Mouse (Mus musculus) liver, embryonic 15.5 days (tissue): ENCODE data around the gene Pcyt2. TPM values are rescaled to one million over a fixed set of nuclear protein-coding genes. Genes with fewer than 3 reads are reported as not detected.
"Not testable (repeated sequence)": the region's sequence is repeated elsewhere in the genome, so short reads cannot be mapped to it uniquely, and the experiment has no call there.

Source experiments
- ATAC-seq: fragments of 200-750 bp; cut with Nextera tagmentation; 2 replicates; pipeline ENCODE4 v1.8.0; 2017; ENCODE audit warnings: moderate number of reproducible peaks, mild to moderate bottlenecking, moderate library complexity; ENCODE audit not compliant: insufficient read depth
- H3K27ac ChIP-seq: fragments of 300-500 bp; sonication (generic); replicated peaks from 2 replicates; pipeline ENCODE4 v1.5.1; 2015; ENCODE audit warnings: mild to moderate bottlenecking, inconsistent platforms
- H3K27me3 ChIP-seq: fragments of 300-500 bp; sonication (generic); 2 replicates; pipeline ENCODE4 v1.6.1; 2015; ENCODE audit warnings: mild to moderate bottlenecking, inconsistent platforms
- H3K36me3 ChIP-seq: fragments of 300-500 bp; sonication (generic); replicated peaks from 2 replicates; pipeline ENCODE4 v1.6.1; 2015; ENCODE audit warnings: moderate library complexity, mild to moderate bottlenecking, inconsistent platforms
- H3K4me1 ChIP-seq: fragments of 300-500 bp; sonication (generic); replicated peaks from 2 replicates; pipeline ENCODE4 v1.6.1; 2015; ENCODE audit warnings: inconsistent platforms
- H3K4me2 ChIP-seq: fragments of 300-500 bp; sonication (generic); 2 replicates; pipeline ENCODE4 v1.6.1; 2015; ENCODE audit warnings: moderate library complexity, mild to moderate bottlenecking, inconsistent platforms
- H3K4me3 ChIP-seq: fragments of 300-500 bp; sonication (generic); replicated peaks from 2 replicates; pipeline ENCODE4 v1.5.1; 2015; ENCODE audit warnings: mild to moderate bottlenecking, inconsistent platforms
- H3K9ac ChIP-seq: fragments of 300-500 bp; sonication (generic); 2 replicates; pipeline ENCODE4 v1.6.1; 2015; ENCODE audit warnings: moderate library complexity, mild to moderate bottlenecking, inconsistent platforms
- H3K9me3 ChIP-seq: fragments of 300-500 bp; sonication (generic); replicated peaks from 2 replicates; pipeline ENCODE4 v1.6.1; 2016; ENCODE audit warnings: inconsistent platforms
- WGBS: fragments of 180-500 bp; shearing (Covaris S2); methylation state at CpG from one replicate; pipeline ENCODE4 v1.1.7; 2015; ENCODE audit warnings: mixed read lengths; ENCODE audit not compliant: insufficient replicate concordance; 5-methylcytosine and 5-hydroxymethylcytosine counted together
- polyA plus RNA-seq: library from polyadenylated mRNA; unstranded; fragments of >200 nt; fragmentation: Nextera tagmentation; extraction: Ambion mirVana; gene quantifications from 2 replicates; pipeline ENCODE4 v1.2.1, GENCODE M21; 2015

The Pcyt2 gene
- polyA plus RNA-seq, 1 experiment from 2014 or later, result 138 TPM

GRCm38 (mm10) chr11:120598283-120598989 is 19.3 kb downstream of the Pcyt2 start, which contains the start of the genes Alyref and Anapc11:
Gene Alyref, minus strand, starts transcription at chr11:120598365.
Gene Anapc11, plus strand, starts transcription at chr11:120598421.
- under 1% methylated on average over 88 of the region's 88 CpGs for WGBS
- H3K4me1 ChIP-seq, result peaks cover 71% of the 10 kb centered on the region
- peak within 1 kb of the TSS; percentile 97 for H3K27ac ChIP-seq
- peak within 1 kb of the TSS; percentile 99 for H3K4me3 ChIP-seq
- H3K9ac ChIP-seq, result peak within 1 kb of the TSS; percentile 98
- H3K27me3 ChIP-seq, result no peaks in the 10 kb centered on the region
- H3K4me2 ChIP-seq, result peak within 1 kb of the TSS; percentile 95
- peaks cover 64% of the 10 kb centered on the region for H3K36me3 ChIP-seq
- H3K9me3 ChIP-seq, result no peaks in the 10 kb centered on the region
- ATAC-seq, result peak; percentile 98

- Histone ChIP-seq H3K9ac (peak overlapping the region; percentile 98), H3K27ac (peak overlapping the region; percentile 97), H3K27me3 (no peaks in the 10 kb centered on the region), H3K36me3 (peaks cover 64% of the 10 kb centered on the region), H3K4me2 (peak overlapping the region; percentile 95), H3K4me1 (peaks cover 62% of the 10 kb centered on the region), H3K4me3 (peak overlapping the region; percentile 99), H3K9me3 (no peaks in the 10 kb centered on the region)
- ATAC-seq, result peak; percentile 49
- 2% methylated on average over 99 of the region's 99 CpGs for WGBS
These were observed 20.2 kb downstream of the Pcyt2 start for GRCm38 (mm10) chr11:120597240-120598235.

- no peak overlapping the region for H3K9ac ChIP-seq
- peaks cover 16% of the 10 kb centered on the region for H3K4me1 ChIP-seq
- no peak overlapping the region for H3K4me3 ChIP-seq
- peaks cover 98% of the 10 kb centered on the region for H3K36me3 ChIP-seq
- H3K27me3 ChIP-seq, result no peaks in the 10 kb centered on the region
- H3K27ac ChIP-seq, result no peak overlapping the region
- H3K4me2 ChIP-seq, result no peak overlapping the region
- no peaks in the 10 kb centered on the region; the same call in 1 of the 2 replicates for H3K9me3 ChIP-seq
- ATAC-seq, result peak; percentile 51
- 20% methylated on average over 6 of the region's 6 CpGs for WGBS
These were observed 29.2 kb downstream of the Pcyt2 start for GRCm38 (mm10) chr11:120588531-120588930.

GRCm38 (mm10) chr11:120583937-120584336 is 33.8 kb downstream of the Pcyt2 start:
- peaks cover 66% of the 10 kb centered on the region for H3K36me3 ChIP-seq
- no peak overlapping the region for H3K27ac ChIP-seq
- no peak for ATAC-seq
- H3K9me3 ChIP-seq, result no peaks in the 10 kb centered on the region; the same call in 1 of the 2 replicates
- 86% methylated on average over 1 of the region's 1 CpGs for WGBS
- H3K9ac ChIP-seq, result no peak overlapping the region
- no peak overlapping the region for H3K4me2 ChIP-seq
- no peaks in the 10 kb centered on the region for H3K27me3 ChIP-seq
- no peak overlapping the region for H3K4me3 ChIP-seq
- H3K4me1 ChIP-seq, result peaks cover 39% of the 10 kb centered on the region

GRCm38 (mm10) chr11:120582982-120583293 is 34.8 kb downstream of the Pcyt2 start:
- Histone ChIP-seq H3K36me3 (peaks cover 66% of the 10 kb centered on the region), H3K4me1 (peaks cover 43% of the 10 kb centered on the region)
- 75% methylated on average over 2 of the region's 2 CpGs for WGBS
- not testable (repeated sequence) for H3K27ac ChIP-seq, ATAC-seq, H3K9me3 ChIP-seq, H3K4me3 ChIP-seq, H3K4me2 ChIP-seq, H3K9ac ChIP-seq, H3K27me3 ChIP-seq

- Histone ChIP-seq H3K36me3 (peaks cover 66% of the 10 kb centered on the region), H3K9me3 (no peaks in the 10 kb centered on the region; the same call in 1 of the 2 replicates), H3K4me2 (peak overlapping the region; percentile 99), H3K27ac (peak overlapping the region; percentile 88), H3K4me3 (peak overlapping the region; percentile 83), H3K9ac (peak overlapping the region; percentile 87), H3K27me3 (no peaks in the 10 kb centered on the region), H3K4me1 (peaks cover 48% of the 10 kb centered on the region)
- no peak for ATAC-seq
- 57% methylated on average over 8 of the region's 8 CpGs for WGBS
These were observed 35.3 kb downstream of the Pcyt2 start for GRCm38 (mm10) chr11:120582268-120582981.

GRCm38 (mm10) chr11:120581490-120582267 is 36.1 kb downstream of the Pcyt2 start, which contains the start of gene Arhgdia:
Gene Arhgdia, minus strand, starts transcription at chr11:120581624.
- Histone ChIP-seq H3K9ac (peak within 1 kb of the TSS; percentile 87), H3K4me1 (peaks cover 51% of the 10 kb centered on the region), H3K4me3 (peak within 1 kb of the TSS; percentile 83), H3K4me2 (peak within 1 kb of the TSS; percentile 99), H3K9me3 (no peaks in the 10 kb centered on the region; the same call in 1 of the 2 replicates), H3K27me3 (no peaks in the 10 kb centered on the region), H3K27ac (peak within 1 kb of the TSS; percentile 88), H3K36me3 (peaks cover 62% of the 10 kb centered on the region)
- peak; percentile 58 for ATAC-seq
- WGBS, result 1% methylated on average over 74 of the region's 75 CpGs

- Histone ChIP-seq H3K27me3 (no peaks in the 10 kb centered on the region), H3K27ac (peak overlapping the region; percentile 88), H3K9ac (peak overlapping the region; percentile 87), H3K9me3 (no peaks in the 10 kb centered on the region; the same call in 1 of the 2 replicates), H3K4me2 (peak overlapping the region; percentile 99), H3K36me3 (peaks cover 54% of the 10 kb centered on the region), H3K4me1 (peaks cover 58% of the 10 kb centered on the region), H3K4me3 (peak overlapping the region; percentile 83)
- peak; percentile 64 for ATAC-seq
- WGBS, result under 1% methylated on average over 44 of the region's 44 CpGs
These were observed 36.8 kb downstream of the Pcyt2 start for GRCm38 (mm10) chr11:120580871-120581331.

- H3K9ac ChIP-seq, result peak overlapping the region; percentile 87
- peak overlapping the region; percentile 99 for H3K4me2 ChIP-seq
- H3K36me3 ChIP-seq, result peaks cover 47% of the 10 kb centered on the region
- WGBS, result 40% methylated on average over 7 of the region's 7 CpGs
- no peaks in the 10 kb centered on the region for H3K27me3 ChIP-seq
- no peaks in the 10 kb centered on the region; the same call in 1 of the 2 replicates for H3K9me3 ChIP-seq
- H3K4me3 ChIP-seq, result peak overlapping the region; percentile 83
- peaks cover 63% of the 10 kb centered on the region for H3K4me1 ChIP-seq
- H3K27ac ChIP-seq, result peak overlapping the region; percentile 88
- no peak for ATAC-seq
These were observed 37.5 kb downstream of the Pcyt2 start for GRCm38 (mm10) chr11:120580190-120580589.
